Mouse (Mus musculus) CD4-positive naive resting alpha-beta T cell, adult 76 days (primary cell): ENCODE measurements around the gene Fam126b. TPM values are rescaled to one million over a fixed set of nuclear protein-coding genes. Genes with fewer than 3 reads are reported as not detected.

Experiments used
- total RNA-seq: library from RNA; stranded (reverse); gene quantifications from one replicate; pipeline ENCODE4 v1.2.4, GENCODE M21; 2023

Fam126b gene
- total RNA-seq: 23.7 TPM

DNA sequence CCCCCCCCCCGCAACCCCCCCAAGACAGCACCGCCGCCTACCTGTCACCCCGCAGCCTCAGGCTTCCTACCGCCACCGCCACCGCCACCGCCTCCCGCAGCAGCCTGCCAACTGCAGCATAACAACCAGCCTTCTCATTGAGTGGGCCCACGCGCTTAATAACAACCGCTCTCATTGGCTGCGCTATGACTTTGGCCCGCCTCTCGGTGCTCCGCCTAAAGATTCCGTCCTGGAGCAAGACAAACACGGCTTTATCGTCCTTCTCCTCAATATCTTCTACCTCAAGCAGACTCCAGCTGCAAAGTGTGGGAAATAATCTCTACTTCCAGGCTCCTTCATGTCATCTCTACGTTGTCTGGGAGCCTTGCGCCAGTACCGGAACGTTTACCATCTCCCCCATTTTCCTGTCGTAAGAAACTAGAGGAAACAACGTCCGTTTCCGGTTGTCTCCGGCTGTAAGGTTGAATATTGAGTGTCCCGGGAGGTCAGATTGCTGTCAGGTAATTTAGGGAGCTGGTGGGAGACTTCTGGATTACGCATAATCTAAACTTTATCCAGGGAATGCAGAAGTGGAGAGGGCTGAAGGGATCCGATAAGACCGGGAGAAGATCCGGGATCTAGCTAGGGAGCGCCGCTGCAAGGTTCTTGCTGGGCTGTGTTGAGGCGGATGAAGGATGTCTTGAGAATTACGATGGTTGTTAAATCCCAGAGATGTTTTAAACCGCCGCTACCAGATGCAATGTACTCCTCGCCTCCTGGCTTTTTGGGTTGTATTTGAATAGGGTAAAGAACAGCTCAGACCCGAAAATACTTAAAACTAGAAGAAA is at the start of gene Fam126b, which contains the start of gene Ndufb3:
Fam126b (minus strand) TSS at position 153 of the 827 bp plus-strand sequence.
Ndufb3 (plus strand) TSS at position 214 of the 827 bp plus-strand sequence.

DNA sequence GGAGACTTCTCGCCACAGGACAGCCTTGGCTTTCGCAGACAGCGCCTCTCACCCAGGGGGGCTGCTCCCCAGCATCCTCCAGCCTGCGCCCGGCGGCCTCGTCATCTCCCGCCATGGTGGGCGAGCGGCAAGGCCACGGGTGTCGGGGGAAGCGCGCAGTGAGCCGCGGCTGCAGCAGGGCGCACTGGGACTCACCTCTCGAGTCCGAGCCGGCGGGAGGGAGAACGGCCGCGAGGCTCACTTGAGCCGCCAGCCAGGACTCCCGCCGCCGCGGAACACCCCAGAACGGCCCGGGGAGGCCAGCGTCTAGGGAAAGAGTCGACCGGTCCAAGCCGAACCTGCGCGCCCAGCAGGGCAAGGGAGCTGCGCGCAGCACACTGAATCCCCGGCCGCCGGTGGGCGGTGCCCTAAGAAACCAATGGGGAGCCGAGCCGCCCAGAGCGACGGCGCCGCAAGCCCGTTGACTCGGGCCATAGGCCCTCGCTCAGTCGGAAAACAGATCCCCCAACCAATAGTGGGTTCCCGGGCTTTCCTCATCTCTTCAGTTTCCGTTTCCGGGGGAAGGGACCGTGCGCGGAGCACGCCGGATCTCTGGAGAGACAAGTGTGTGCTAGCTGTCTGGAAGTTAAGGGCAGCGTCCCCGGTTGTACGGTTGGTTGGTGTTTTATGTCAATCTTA is 81.4 kb downstream of the Fam126b start, which contains the start of gene Orc2:
Orc2 (minus strand) TSS at position 533 of the 678 bp plus-strand sequence.

Other genes with a start within 250 kb of the Fam126b start
- 192 TPM for gene Bzw1, start 193.4 kb downstream of the Fam126b start, total RNA-seq
- gene Clk1, start 162.3 kb downstream of the Fam126b start, total RNA-seq: 1,780 TPM
- gene Nif3l1, start 141.2 kb downstream of the Fam126b start, total RNA-seq: 38.0 TPM
- gene Ppil3, start 140.8 kb downstream of the Fam126b start, total RNA-seq: 25.1 TPM
- 25.0 TPM for gene Orc2, start 81.2 kb downstream of the Fam126b start, total RNA-seq
- gene Ndufb3, start 61 bp upstream of the Fam126b start, total RNA-seq: 32.7 TPM
- not detected for gene Als2cr12, start 109.7 kb upstream of the Fam126b start, total RNA-seq
- gene Cflar, start 125.2 kb upstream of the Fam126b start, total RNA-seq: 145 TPM
- 96.4 TPM for gene Casp8, start 209.1 kb upstream of the Fam126b start, total RNA-seq